Mouse (Mus musculus): ENCODE data around the gene Sardh. TPM values are rescaled to one million over a fixed set of nuclear protein-coding genes. Genes with fewer than 3 reads are reported as not detected.
A peak's percentile ranks its signal among the peaks of the same experiment; 100 is the strongest.

Gene Sardh
- polyA plus RNA-seq, 1 experiment from 2014 or later: 145 TPM

- ATAC-seq: peak; percentile 20; the same call in 1 of the 2 replicates
- H3K27ac ChIP-seq (ENCODE audit: low read depth): no peak overlapping the region
- no peaks in the 10 kb centered on the region for H3K9me3 ChIP-seq (ENCODE audit: low read length)
- no peak for DNase-seq
- H3K4me1 ChIP-seq (ENCODE audit: insufficient read depth): no peaks in the 10 kb centered on the region
- H3K4me3 ChIP-seq (ENCODE audit: low read depth, low read length): no peak overlapping the region
- 72% methylated on average over 2 of the region's 2 CpGs for WGBS (ENCODE audit: insufficient replicate concordance)
- TF ChIP-seq CTCF (IDR thresholded peaks at IDR 0.05; ENCODE audit: low read depth) (no peak), EP300 (IDR thresholded peaks at IDR 0.05; ENCODE audit: low read depth) (no peak)
- H3K9ac ChIP-seq (replicated peaks): no peak overlapping the region
- no peaks in the 10 kb centered on the region for H3K27me3 ChIP-seq (ENCODE audit: insufficient read depth, low read length)
- peaks cover 11% of the 10 kb centered on the region for H3K36me3 ChIP-seq (replicated peaks; ENCODE audit: insufficient read depth, low read length)
- no peak overlapping the region for H3K4me2 ChIP-seq (ENCODE audit: low read depth, low read length)
Observed at GRCm38 (mm10) chr2:27218121-27218544, 30.0 kb downstream of the Sardh start.

GRCm38 (mm10) chr2:27215537-27215936, 32.6 kb downstream of the Sardh start:
- whole genome bisulfite sequencing (ENCODE audit: insufficient replicate concordance): 53% methylated on average over 2 of the region's 2 CpGs
- Histone ChIP-seq H3K9ac (replicated peaks) (no peak overlapping the region), H3K4me3 (ENCODE audit: low read depth, low read length) (no peak overlapping the region), H3K36me3 (replicated peaks; ENCODE audit: insufficient read depth, low read length) (peaks cover 11% of the 10 kb centered on the region), H3K4me2 (ENCODE audit: low read depth, low read length) (no peak overlapping the region), H3K9me3 (ENCODE audit: low read length) (no peaks in the 10 kb centered on the region), H3K4me1 (ENCODE audit: insufficient read depth) (no peaks in the 10 kb centered on the region), H3K27ac (ENCODE audit: low read depth) (peak overlapping the region; percentile 23), H3K27me3 (ENCODE audit: insufficient read depth, low read length) (no peaks in the 10 kb centered on the region)
- TF ChIP-seq CTCF (IDR thresholded peaks at IDR 0.05; ENCODE audit: low read depth): no peak
- TF ChIP-seq EP300 (IDR thresholded peaks at IDR 0.05; ENCODE audit: low read depth): no peak
- ATAC-seq: peak; percentile 72
- no peak for DNase-seq

GRCm38 (mm10) chr2:27211966-27212893, 35.9 kb downstream of the Sardh start:
- no peak overlapping the region for H3K4me3 ChIP-seq (ENCODE audit: low read depth, low read length)
- peak; percentile 42 for DNase-seq
- peaks cover 2% of the 10 kb centered on the region; the same call in 1 of the 2 replicates for H3K36me3 ChIP-seq (replicated peaks; ENCODE audit: insufficient read depth, low read length)
- 65% methylated on average over 8 of the region's 8 CpGs for WGBS (ENCODE audit: insufficient replicate concordance)
- H3K27me3 ChIP-seq (ENCODE audit: insufficient read depth, low read length): no peaks in the 10 kb centered on the region
- H3K9ac ChIP-seq (replicated peaks): no peak overlapping the region
- peaks cover 10% of the 10 kb centered on the region for H3K4me1 ChIP-seq (ENCODE audit: insufficient read depth)
- H3K4me2 ChIP-seq (ENCODE audit: low read depth, low read length): no peak overlapping the region
- no peak for ATAC-seq
- no peaks in the 10 kb centered on the region for H3K9me3 ChIP-seq (ENCODE audit: low read length)
- TF ChIP-seq CTCF (IDR thresholded peaks at IDR 0.05; ENCODE audit: low read depth): no peak
- TF ChIP-seq EP300 (IDR thresholded peaks at IDR 0.05; ENCODE audit: low read depth): no peak
- no peak overlapping the region for H3K27ac ChIP-seq (ENCODE audit: low read depth)

GRCm38 (mm10) chr2:27210676-27211210, 37.4 kb downstream of the Sardh start:
- Histone ChIP-seq H3K36me3 (replicated peaks; ENCODE audit: insufficient read depth, low read length) (0 out of 2 replicates have a peak, but pooled peaks cover 2% of the 10 kb centered on the region), H3K9me3 (ENCODE audit: low read length) (no peaks in the 10 kb centered on the region), H3K27me3 (ENCODE audit: insufficient read depth, low read length) (no peaks in the 10 kb centered on the region), H3K9ac (replicated peaks) (no peak overlapping the region), H3K27ac (ENCODE audit: low read depth) (no peak overlapping the region), H3K4me1 (ENCODE audit: insufficient read depth) (peaks cover 20% of the 10 kb centered on the region), H3K4me2 (ENCODE audit: low read depth, low read length) (no peak overlapping the region), H3K4me3 (ENCODE audit: low read depth, low read length) (no peak overlapping the region)
- no peak for ATAC-seq
- WGBS (ENCODE audit: insufficient replicate concordance): 67% methylated on average over 12 of the region's 12 CpGs
- DNase-seq: no peak
- no peak for TF ChIP-seq EP300 (IDR thresholded peaks at IDR 0.05; ENCODE audit: low read depth)

GRCm38 (mm10) chr2:27210255-27210654, 37.9 kb downstream of the Sardh start:
- no peak overlapping the region for H3K4me3 ChIP-seq (ENCODE audit: low read depth, low read length)
- H3K4me2 ChIP-seq (ENCODE audit: low read depth, low read length): no peak overlapping the region
- peaks cover 20% of the 10 kb centered on the region for H3K4me1 ChIP-seq (ENCODE audit: insufficient read depth)
- 42% methylated on average over 7 of the region's 7 CpGs for WGBS (ENCODE audit: insufficient replicate concordance)
- no peaks in the 10 kb centered on the region for H3K27me3 ChIP-seq (ENCODE audit: insufficient read depth, low read length)
- TF ChIP-seq CTCF (IDR thresholded peaks at IDR 0.05; ENCODE audit: low read depth): peak; percentile 75
- TF ChIP-seq EP300 (IDR thresholded peaks at IDR 0.05; ENCODE audit: low read depth): no peak
- 0 out of 2 replicates have a peak, but pooled peaks cover 4% of the 10 kb centered on the region for H3K36me3 ChIP-seq (replicated peaks; ENCODE audit: insufficient read depth, low read length)
- H3K9ac ChIP-seq (replicated peaks): no peak overlapping the region
- DNase-seq (peak; percentile 73), ATAC-seq (no peak)
- no peak overlapping the region for H3K27ac ChIP-seq (ENCODE audit: low read depth)
- H3K9me3 ChIP-seq (ENCODE audit: low read length): no peaks in the 10 kb centered on the region

- 29% methylated on average over 5 of the region's 5 CpGs for WGBS (ENCODE audit: insufficient replicate concordance)
- Histone ChIP-seq H3K27ac (ENCODE audit: low read depth) (no peak overlapping the region), H3K4me1 (ENCODE audit: insufficient read depth) (peaks cover 20% of the 10 kb centered on the region), H3K4me2 (ENCODE audit: low read depth, low read length) (no peak overlapping the region), H3K36me3 (replicated peaks; ENCODE audit: insufficient read depth, low read length) (peaks cover 4% of the 10 kb centered on the region; the same call in 1 of the 2 replicates), H3K9ac (replicated peaks) (no peak overlapping the region), H3K4me3 (ENCODE audit: low read depth, low read length) (no peak overlapping the region), H3K27me3 (ENCODE audit: insufficient read depth, low read length) (no peaks in the 10 kb centered on the region), H3K9me3 (ENCODE audit: low read length) (no peaks in the 10 kb centered on the region)
- TF ChIP-seq EP300 (IDR thresholded peaks at IDR 0.05; ENCODE audit: low read depth) (no peak), CTCF (IDR thresholded peaks at IDR 0.05; ENCODE audit: low read depth) (no peak)
- no peak for ATAC-seq
- DNase-seq: no peak
Observed at GRCm38 (mm10) chr2:27209816-27210215, 38.3 kb downstream of the Sardh start.

Data from liver, postnatal 0 days (tissue).